Mouse (Mus musculus) olfactory bulb, adult 2 months (tissue): ENCODE results near the gene Brd3os. TPM values are rescaled to one million over a fixed set of nuclear protein-coding genes. Genes with fewer than 3 reads are reported as not detected.

ENCODE experiments used
- H3K27ac ChIP-seq: fragments of 200-500 bp; 2 replicates; pipeline ENCODE4 v1.5.1; 2012; ENCODE audit warnings: low read depth, low read length; ENCODE audit not compliant: insufficient read depth
- H3K4me1 ChIP-seq: fragments of 200-500 bp; 2 replicates; pipeline ENCODE4 v1.6.1; 2012; ENCODE audit warnings: low read length; ENCODE audit not compliant: control insufficient read depth, insufficient read depth
- H3K4me3 ChIP-seq: fragments of 200-500 bp; 2 replicates; pipeline ENCODE4 v1.5.1; 2012; ENCODE audit warnings: mild to moderate bottlenecking, low read depth, low read length, moderate library complexity; ENCODE audit not compliant: insufficient read depth
- CTCF ChIP-seq: fragments of 200-500 bp; IDR thresholded peaks from 2 replicates; pipeline ENCODE4 v1.5.1; 2012; ENCODE audit warnings: low read depth, mild to moderate bottlenecking, low read length, moderate library complexity; ENCODE audit not compliant: insufficient read depth
- POLR2A ChIP-seq: fragments of 200-500 bp; IDR thresholded peaks from 2 replicates; pipeline ENCODE4 v1.6.1; 2012; ENCODE audit warnings: mild to moderate bottlenecking, low read depth, low read length, moderate library complexity; ENCODE audit not compliant: insufficient read depth
- WGBS: fragments of 180-500 bp; shearing (Covaris S2); methylation state at CpG from one replicate; pipeline ENCODE4 v1.1.7; 2018; 5-methylcytosine and 5-hydroxymethylcytosine counted together
- polyA plus RNA-seq: library from polyadenylated mRNA; stranded (reverse); fragments of >200 nt; gene quantifications from 2 replicates; pipeline ENCODE4 v1.2.4, GENCODE M21; 2012; ENCODE audit warnings: low replicate concordance; ENCODE audit not compliant: missing spikeins, insufficient read depth, insufficient read length

Brd3os gene
- polyA plus RNA-seq, 1 experiment = not detected

DNA sequence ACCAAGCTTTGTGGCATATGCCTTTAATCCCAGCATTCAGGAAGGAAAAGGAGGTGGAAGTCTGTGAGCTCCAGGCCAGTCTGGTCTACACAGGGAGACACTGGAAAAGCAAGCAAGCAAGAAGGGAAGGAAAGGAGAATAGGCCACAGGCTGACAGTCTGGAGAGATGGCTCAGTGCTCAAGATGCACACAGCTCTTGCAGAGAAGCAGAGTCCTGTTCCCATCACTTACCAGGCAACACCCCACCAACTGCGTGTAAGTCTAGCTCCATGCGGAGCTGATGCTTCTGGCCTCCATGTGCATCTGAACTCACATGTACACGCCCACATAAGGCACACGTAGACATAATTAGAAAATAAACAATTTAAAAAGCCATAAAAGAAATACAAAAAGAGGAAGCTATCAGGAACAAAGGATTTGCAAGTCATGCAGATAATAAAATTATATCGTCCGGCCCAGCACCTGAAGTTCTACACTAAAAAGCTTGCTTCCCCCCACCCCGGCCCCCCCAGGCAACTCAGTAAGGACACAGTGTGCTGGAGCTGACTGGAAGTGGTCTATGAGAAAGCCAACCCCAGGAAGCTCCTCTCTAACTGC, 40.2 kb downstream of the Brd3os start:
- H3K4me1 ChIP-seq = no peaks in the 10 kb centered on the region
- WGBS = 78% methylated on average over 7 of the region's 7 CpGs
- no peak overlapping the region for H3K27ac ChIP-seq
- no peak overlapping the region for H3K4me3 ChIP-seq
- no peak for TF ChIP-seq POLR2A
- no peak for TF ChIP-seq CTCF

GRCm38 (mm10) chr2:27486725-27487124, 44.6 kb downstream of the Brd3os start:
- 72% methylated on average over 4 of the region's 4 CpGs for WGBS
- no peaks in the 10 kb centered on the region for H3K4me1 ChIP-seq

GRCm38 (mm10) chr2:27487336-27488049, 45.4 kb downstream of the Brd3os start:
- 87% methylated on average over 3 of the region's 4 CpGs for WGBS
- Histone ChIP-seq H3K4me1 (no peaks in the 10 kb centered on the region), H3K4me3 (no peak overlapping the region), H3K27ac (no peak overlapping the region)
- TF ChIP-seq POLR2A (no peak), CTCF (no peak)

More at GRCm38 (mm10) chr2:27486725-27487124, 44.6 kb downstream of the Brd3os start:
- no peak overlapping the region for H3K4me3 ChIP-seq
- TF ChIP-seq CTCF (no peak), POLR2A (no peak)
- H3K27ac ChIP-seq = no peak overlapping the region

- TF ChIP-seq POLR2A (no peak), CTCF (no peak)
- H3K4me1 ChIP-seq = no peaks in the 10 kb centered on the region
- 96% methylated on average over 1 of the region's 1 CpGs for WGBS
- no peak overlapping the region for H3K27ac ChIP-seq
- H3K4me3 ChIP-seq = no peak overlapping the region
These were observed 46.2 kb downstream of the Brd3os start for GRCm38 (mm10) chr2:27488362-27488761.

DNA sequence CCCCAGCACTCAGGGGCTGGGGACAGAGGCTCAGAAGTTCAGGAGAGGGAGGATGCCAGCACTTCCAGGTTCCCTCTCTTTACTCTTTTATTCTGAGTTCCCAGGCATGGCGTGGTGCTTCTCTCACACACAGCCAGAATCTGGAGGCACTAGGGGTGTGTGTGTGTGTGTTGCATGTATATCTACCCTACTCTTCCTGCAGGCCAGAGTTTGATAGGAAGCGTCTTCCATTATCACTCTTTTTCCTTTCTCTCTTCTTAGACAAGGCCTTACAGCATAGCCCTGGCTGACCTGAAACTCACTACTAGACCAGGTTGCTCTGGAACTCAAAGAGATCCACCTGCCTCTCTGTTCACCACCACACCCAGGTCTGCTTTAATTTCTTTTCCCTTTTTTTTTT, 48.8 kb downstream of the Brd3os start:
- WGBS = 98% methylated on average over 2 of the region's 2 CpGs
- no peaks in the 10 kb centered on the region for H3K4me1 ChIP-seq
- H3K4me3 ChIP-seq = no peak overlapping the region
- TF ChIP-seq CTCF (no peak), POLR2A (no peak)
- no peak overlapping the region for H3K27ac ChIP-seq

Other genes starting within 250 kb of the Brd3os start
- not detected in 2 replicates for gene Sardh, start 194.0 kb upstream of the Brd3os start, polyA plus RNA-seq
- not detected in 2 replicates for gene Vav2, start 15.3 kb upstream of the Brd3os start, polyA plus RNA-seq
- not detected in 2 replicates for gene Brd3, start 65.3 kb downstream of the Brd3os start, polyA plus RNA-seq
- gene Wdr5, start 72.8 kb downstream of the Brd3os start, polyA plus RNA-seq = not detected in 2 replicates
- not detected in 2 replicates for gene Rxra, start 234.1 kb downstream of the Brd3os start, polyA plus RNA-seq